Mouse (Mus musculus): Measurements from ENCODE around the gene Gfi1b. TPM values are rescaled to one million over a fixed set of nuclear protein-coding genes. Genes with fewer than 3 reads are reported as not detected.

Gfi1b gene
- polyA plus RNA-seq, 1 experiment, result not detected

GRCm38 (mm10) chr2:28616358-28616757, 5.4 kb downstream of the Gfi1b start:
- no peak overlapping the region for H3K4me3 ChIP-seq (ENCODE audit: insufficient read depth, low read length)
- no peak for TF ChIP-seq POLR2A (IDR thresholded peaks at IDR 0.05; ENCODE audit: low read depth, low read length)
- TF ChIP-seq CTCF (IDR thresholded peaks at IDR 0.05; ENCODE audit: borderline replicate concordance, insufficient read depth, low read length), result no peak
- H3K27ac ChIP-seq (ENCODE audit: insufficient read depth, low read length), result no peak overlapping the region

DNA sequence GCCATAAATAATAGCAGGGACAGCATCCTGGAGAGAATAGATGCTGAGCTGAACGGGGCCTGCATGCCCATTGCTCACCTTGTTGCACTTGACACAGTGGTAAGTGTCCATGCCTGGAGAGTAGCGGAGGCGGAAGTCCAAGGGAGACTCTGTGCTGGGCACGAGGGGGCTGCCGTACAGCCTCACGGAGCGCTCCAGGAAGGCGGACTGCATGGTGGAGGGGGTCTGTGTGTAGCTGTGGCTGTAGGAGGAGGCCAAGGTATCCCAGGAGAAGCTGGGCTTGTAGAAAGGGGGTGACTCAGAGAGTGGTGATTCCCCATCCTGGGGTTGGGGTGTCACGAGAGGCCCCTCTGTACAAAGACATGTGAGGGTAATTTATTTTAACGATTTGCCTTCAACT, 8.2 kb downstream of the Gfi1b start:
- TF ChIP-seq POLR2A (IDR thresholded peaks at IDR 0.05; ENCODE audit: low read depth, low read length) (no peak), CTCF (IDR thresholded peaks at IDR 0.05; ENCODE audit: borderline replicate concordance, insufficient read depth, low read length) (no peak)
- Histone ChIP-seq H3K4me3 (ENCODE audit: insufficient read depth, low read length) (no peak overlapping the region), H3K27ac (ENCODE audit: insufficient read depth, low read length) (no peak overlapping the region), H3K4me1 (ENCODE audit: control insufficient read depth, insufficient read depth, low read length) (no peaks in the 10 kb centered on the region)

More at GRCm38 (mm10) chr2:28616358-28616757, 5.4 kb downstream of the Gfi1b start:
- H3K4me1 ChIP-seq (ENCODE audit: control insufficient read depth, insufficient read depth, low read length), result no peaks in the 10 kb centered on the region

DNA sequence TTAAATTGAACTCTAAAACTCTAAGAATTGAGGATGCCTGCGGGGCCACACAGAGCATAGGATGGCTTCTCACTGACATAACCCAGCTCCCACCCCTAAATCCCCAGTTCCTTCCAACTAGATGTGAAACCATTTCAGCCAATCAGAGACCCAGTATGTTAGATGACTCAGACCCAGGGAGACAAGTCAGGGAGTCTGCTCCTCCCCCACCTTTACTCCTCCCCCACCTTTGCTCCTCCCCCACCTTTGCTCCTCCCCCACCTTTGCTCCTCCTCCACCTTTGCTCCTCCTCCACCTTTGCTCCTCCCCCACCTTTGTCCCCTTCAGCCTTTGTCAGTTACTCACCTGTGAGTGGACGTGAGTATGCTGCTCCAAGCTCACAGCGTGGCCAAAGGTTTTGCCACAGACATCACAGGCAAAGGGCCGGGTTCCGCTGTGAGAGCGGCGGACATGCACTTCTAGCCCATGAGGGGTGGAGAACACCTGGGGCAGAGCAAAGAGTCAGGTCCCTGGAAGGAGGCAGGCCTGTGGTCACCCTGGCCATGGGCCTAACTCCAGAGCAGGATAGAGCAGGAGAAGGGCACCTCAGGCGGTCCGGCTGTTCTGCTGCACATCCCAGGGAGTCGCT, 9.2 kb downstream of the Gfi1b start:
- no peak overlapping the region for H3K4me3 ChIP-seq (ENCODE audit: insufficient read depth, low read length)
- TF ChIP-seq CTCF (IDR thresholded peaks at IDR 0.05; ENCODE audit: borderline replicate concordance, insufficient read depth, low read length) (no peak), POLR2A (IDR thresholded peaks at IDR 0.05; ENCODE audit: low read depth, low read length) (no peak)

GRCm38 (mm10) chr2:28611407-28611787, 10.4 kb downstream of the Gfi1b start:
- TF ChIP-seq CTCF (IDR thresholded peaks at IDR 0.05; ENCODE audit: borderline replicate concordance, insufficient read depth, low read length), result no peak
- no peak for TF ChIP-seq POLR2A (IDR thresholded peaks at IDR 0.05; ENCODE audit: low read depth, low read length)
- no peaks in the 10 kb centered on the region for H3K4me1 ChIP-seq (ENCODE audit: control insufficient read depth, insufficient read depth, low read length)
- no peak overlapping the region for H3K4me3 ChIP-seq (ENCODE audit: insufficient read depth, low read length)
- no peak overlapping the region for H3K27ac ChIP-seq (ENCODE audit: insufficient read depth, low read length)

More for the DNA sequence above, 9.2 kb downstream of the Gfi1b start:
- H3K4me1 ChIP-seq (ENCODE audit: control insufficient read depth, insufficient read depth, low read length), result no peaks in the 10 kb centered on the region
- H3K27ac ChIP-seq (ENCODE audit: insufficient read depth, low read length), result no peak overlapping the region

GRCm38 (mm10) chr2:28610716-28611406, 10.9 kb downstream of the Gfi1b start:
- no peak for TF ChIP-seq POLR2A (IDR thresholded peaks at IDR 0.05; ENCODE audit: low read depth, low read length)
- TF ChIP-seq CTCF (IDR thresholded peaks at IDR 0.05; ENCODE audit: borderline replicate concordance, insufficient read depth, low read length), result no peak
- H3K4me3 ChIP-seq (ENCODE audit: insufficient read depth, low read length), result no peak overlapping the region
- no peak overlapping the region for H3K27ac ChIP-seq (ENCODE audit: insufficient read depth, low read length)
- H3K4me1 ChIP-seq (ENCODE audit: control insufficient read depth, insufficient read depth, low read length), result no peaks in the 10 kb centered on the region

DNA sequence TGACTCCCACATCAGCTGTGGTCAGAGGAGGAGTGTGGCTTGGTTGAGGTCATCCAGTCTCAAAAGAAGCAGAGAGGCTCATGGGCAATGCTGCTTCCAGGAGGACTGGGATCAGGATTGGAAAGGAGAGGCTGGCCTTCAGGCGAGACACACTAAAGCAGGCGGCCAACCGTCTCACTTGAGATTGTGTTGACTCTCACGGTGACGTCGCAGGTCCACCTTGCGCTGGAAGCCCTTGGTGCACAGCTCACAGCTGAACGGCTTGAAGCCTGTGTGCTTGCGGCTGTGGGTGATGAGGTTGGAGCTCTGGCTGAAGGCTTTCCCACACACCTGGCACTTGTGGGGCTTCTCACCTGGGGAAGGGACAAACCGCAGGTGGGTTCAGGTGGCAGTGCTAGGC, 11.9 kb downstream of the Gfi1b start:
- TF ChIP-seq POLR2A (IDR thresholded peaks at IDR 0.05; ENCODE audit: low read depth, low read length), result no peak
- TF ChIP-seq CTCF (IDR thresholded peaks at IDR 0.05; ENCODE audit: borderline replicate concordance, insufficient read depth, low read length), result no peak
- Histone ChIP-seq H3K4me3 (ENCODE audit: insufficient read depth, low read length) (no peak overlapping the region), H3K4me1 (ENCODE audit: control insufficient read depth, insufficient read depth, low read length) (no peaks in the 10 kb centered on the region), H3K27ac (ENCODE audit: insufficient read depth, low read length) (no peak overlapping the region)

DNA sequence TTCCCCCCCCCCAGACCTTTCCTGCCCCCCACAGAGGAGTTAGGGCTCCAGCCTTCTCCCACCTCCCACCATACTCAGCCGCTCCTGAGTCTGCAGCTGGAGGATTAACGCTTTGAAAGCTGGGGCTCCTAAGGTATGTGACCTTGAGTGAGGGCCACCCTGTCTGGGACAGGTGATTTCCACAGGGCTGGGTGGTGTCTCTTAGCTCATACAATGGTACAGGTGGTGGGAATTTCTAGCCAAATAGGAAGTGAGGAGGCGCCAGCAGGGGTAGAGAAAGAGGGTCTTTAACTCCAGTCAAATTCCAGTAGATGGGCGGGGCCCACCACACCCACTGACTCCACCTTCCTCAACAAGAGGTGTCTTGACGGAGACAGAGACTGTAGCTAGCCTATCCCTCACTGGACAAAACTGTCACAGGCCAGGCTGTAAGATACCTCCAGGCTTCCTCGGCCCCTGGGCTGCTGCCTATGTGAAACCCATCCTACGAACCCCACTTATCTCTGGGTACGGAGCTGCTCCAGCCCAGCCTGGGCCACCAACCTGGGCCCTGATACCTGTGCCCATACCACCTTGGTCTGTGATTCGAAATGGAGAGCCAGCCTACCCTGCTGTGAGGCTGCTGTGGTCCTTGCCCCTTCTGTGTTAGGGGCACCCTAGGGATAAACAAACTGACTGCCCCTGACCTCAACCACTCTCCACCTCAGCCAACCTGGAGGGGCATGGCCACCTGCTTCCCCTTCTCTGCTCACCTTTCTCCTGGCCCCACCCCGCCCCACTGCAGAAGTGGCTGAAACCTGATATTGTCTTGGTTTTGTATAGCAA, 14.2 kb downstream of the Gfi1b start:
- Histone ChIP-seq H3K4me1 (ENCODE audit: control insufficient read depth, insufficient read depth, low read length) (no peaks in the 10 kb centered on the region), H3K27ac (ENCODE audit: insufficient read depth, low read length) (no peak overlapping the region), H3K4me3 (ENCODE audit: insufficient read depth, low read length) (no peak overlapping the region)
- TF ChIP-seq CTCF (IDR thresholded peaks at IDR 0.05; ENCODE audit: borderline replicate concordance, insufficient read depth, low read length) (no peak), POLR2A (IDR thresholded peaks at IDR 0.05; ENCODE audit: low read depth, low read length) (no peak)

DNA sequence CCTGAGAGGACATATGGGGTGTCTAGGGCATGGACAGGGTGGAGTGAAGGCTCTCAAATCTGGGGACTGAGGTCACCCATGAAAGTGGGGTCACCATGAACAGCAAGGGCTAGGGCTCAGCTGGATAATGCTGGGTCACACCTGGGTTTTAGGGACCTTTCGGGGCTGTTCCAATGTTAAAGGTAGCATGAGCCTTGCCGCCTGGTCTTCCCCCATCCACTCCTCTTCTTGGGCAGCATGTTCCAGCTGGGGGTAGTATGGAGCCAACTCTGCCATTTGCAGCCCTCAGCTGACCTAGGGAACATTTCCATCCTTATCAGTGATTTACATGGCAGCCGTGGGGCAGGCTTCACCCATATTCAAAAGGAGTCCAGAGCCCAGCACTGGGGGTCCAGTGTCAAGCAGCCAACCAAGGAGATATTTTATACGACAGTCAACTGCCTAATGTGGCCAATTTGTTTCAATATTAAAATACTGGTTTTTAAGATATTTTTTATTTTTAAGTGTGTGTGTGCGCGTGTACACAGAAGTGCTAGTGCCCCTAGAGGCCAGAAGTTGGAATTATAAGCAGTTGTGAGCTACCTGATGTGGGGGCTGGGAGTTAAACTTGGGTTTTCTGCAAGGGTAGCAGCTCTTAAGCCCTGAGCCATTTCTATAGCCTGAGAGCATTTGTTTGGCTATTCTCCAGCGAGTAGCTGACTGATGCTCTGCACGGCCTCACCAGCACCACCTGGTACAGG, 15.0 kb downstream of the Gfi1b start:
- Histone ChIP-seq H3K27ac (ENCODE audit: insufficient read depth, low read length) (no peak overlapping the region), H3K4me3 (ENCODE audit: insufficient read depth, low read length) (no peak overlapping the region), H3K4me1 (ENCODE audit: control insufficient read depth, insufficient read depth, low read length) (no peaks in the 10 kb centered on the region)
- no peak for TF ChIP-seq POLR2A (IDR thresholded peaks at IDR 0.05; ENCODE audit: low read depth, low read length)
- no peak for TF ChIP-seq CTCF (IDR thresholded peaks at IDR 0.05; ENCODE audit: borderline replicate concordance, insufficient read depth, low read length)

GRCm38 (mm10) chr2:28605789-28606541, 15.8 kb downstream of the Gfi1b start:
- Histone ChIP-seq H3K27ac (ENCODE audit: insufficient read depth, low read length) (no peak overlapping the region), H3K4me1 (ENCODE audit: control insufficient read depth, insufficient read depth, low read length) (no peaks in the 10 kb centered on the region), H3K4me3 (ENCODE audit: insufficient read depth, low read length) (no peak overlapping the region)
- TF ChIP-seq POLR2A (IDR thresholded peaks at IDR 0.05; ENCODE audit: low read depth, low read length) (no peak), CTCF (IDR thresholded peaks at IDR 0.05; ENCODE audit: borderline replicate concordance, insufficient read depth, low read length) (no peak)

Data from embryonic fibroblast, embryonic 13.5 days (primary cell).